Mouse (Mus musculus) stomach, postnatal 0 days (tissue): ENCODE results near the gene Mb. TPM values are rescaled to one million over a fixed set of nuclear protein-coding genes. Genes with fewer than 3 reads are reported as not detected.

ENCODE experiments used
- ATAC-seq: fragments of 200-750 bp; cut with Nextera tagmentation; 2 replicates; pipeline ENCODE4 v1.8.0; 2017; ENCODE audit not compliant: low FRiP score, low TSS enrichment
- DNase-seq: peaks from one replicate; pipeline ENCODE4 v3.0.0-alpha.2; 2016; ENCODE audit warnings: low spot score
- H3K27ac ChIP-seq: fragments of 300-500 bp; sonication (generic); replicated peaks from 2 replicates; pipeline ENCODE4 v1.5.1; 2014; ENCODE audit warnings: mild to moderate bottlenecking, control low read depth
- H3K27me3 ChIP-seq: fragments of 300-500 bp; sonication (generic); 2 replicates; pipeline ENCODE4 v1.6.1; 2014; ENCODE audit warnings: low read length; ENCODE audit not compliant: control insufficient read depth, insufficient read depth
- H3K36me3 ChIP-seq: fragments of 300-500 bp; sonication (generic); 2 replicates; pipeline ENCODE4 v1.6.1; 2014; ENCODE audit warnings: low read length, mixed read lengths; ENCODE audit not compliant: control insufficient read depth, insufficient read depth
- H3K4me1 ChIP-seq: fragments of 300-500 bp; sonication (generic); replicated peaks from 2 replicates; pipeline ENCODE4 v1.6.1; 2014; ENCODE audit warnings: antibody characterized with exemption; ENCODE audit not compliant: control insufficient read depth, insufficient read depth
- H3K4me2 ChIP-seq: fragments of 300-500 bp; sonication (generic); replicated peaks from 2 replicates; pipeline ENCODE4 v1.6.1; 2014; ENCODE audit warnings: low read depth, mild to moderate bottlenecking, control low read depth, moderate library complexity
- H3K4me3 ChIP-seq: fragments of 300-500 bp; sonication (generic); 2 replicates; pipeline ENCODE4 v1.5.1; 2014; ENCODE audit warnings: low read depth, low read length, control low read depth
- H3K9ac ChIP-seq: fragments of 300-500 bp; sonication (generic); 2 replicates; pipeline ENCODE4 v1.6.1; 2014; ENCODE audit warnings: mild to moderate bottlenecking, low read length, control low read depth, mixed read lengths
- H3K9me3 ChIP-seq: fragments of 300-500 bp; sonication (generic); 2 replicates; pipeline ENCODE4 v1.6.1; 2016; ENCODE audit warnings: low read length; ENCODE audit not compliant: control insufficient read depth
- CTCF ChIP-seq: IDR thresholded peaks from 2 replicates; pipeline ENCODE4 v1.5.1; 2016; ENCODE audit warnings: antibody characterized with exemption, low read depth, mild to moderate bottlenecking, moderate library complexity
- EP300 ChIP-seq: optimal IDR thresholded peaks from 2 replicates; pipeline ENCODE3; 2016; ENCODE audit warnings: antibody characterized with exemption
- WGBS: fragments of 180-500 bp; shearing (Covaris S2); extraction: QIAGEN DNeasy Blood & Tissue Kit; methylation state at CpG from one replicate; pipeline ENCODE4 v1.1.7; 2014; 5-methylcytosine and 5-hydroxymethylcytosine counted together
- polyA plus RNA-seq: library from polyadenylated mRNA; unstranded; fragments of >200 nt; fragmentation: Nextera tagmentation; extraction: Ambion mirVana; gene quantifications from 2 replicates; pipeline ENCODE4 v1.2.1, GENCODE M21; 2015

The Mb gene
- polyA plus RNA-seq, 1 experiment from 2014 or later: 1.1 TPM

DNA sequence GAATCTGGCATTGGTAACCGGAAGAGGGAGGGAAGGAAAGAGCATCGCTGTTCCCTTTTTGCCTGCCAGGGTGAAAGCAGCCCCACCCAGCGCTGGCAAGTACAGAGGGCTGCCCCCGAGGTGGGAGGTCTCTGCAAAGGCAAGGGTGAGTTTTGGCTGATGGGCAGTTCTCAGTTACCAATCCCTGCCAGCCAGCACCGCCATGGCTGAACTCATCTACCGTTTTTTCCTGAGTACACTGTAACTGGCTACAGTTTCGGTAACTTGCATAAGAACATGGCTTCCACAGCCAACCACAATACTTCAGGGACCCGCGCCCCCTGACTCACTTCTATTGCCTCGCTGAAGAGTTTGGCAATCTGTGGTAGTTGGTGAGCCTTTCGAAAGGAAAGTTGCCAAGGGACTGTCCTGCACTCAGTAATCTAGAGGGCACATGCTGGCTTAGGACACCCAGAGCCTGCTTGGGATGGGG, 29.5 kb upstream of the Mb start:
- Histone ChIP-seq H3K27ac (no peak overlapping the region), H3K9ac (no peak overlapping the region), H3K36me3 (peaks cover 18% of the 10 kb centered on the region), H3K4me2 (no peak overlapping the region), H3K27me3 (no peaks in the 10 kb centered on the region), H3K4me3 (no peak overlapping the region), H3K4me1 (no peaks in the 10 kb centered on the region), H3K9me3 (no peaks in the 10 kb centered on the region)
- DNase-seq (no peak), ATAC-seq (no peak)
- WGBS: 85% methylated on average over 11 of the region's 11 CpGs
- no peak for TF ChIP-seq EP300
- TF ChIP-seq CTCF: no peak

DNA sequence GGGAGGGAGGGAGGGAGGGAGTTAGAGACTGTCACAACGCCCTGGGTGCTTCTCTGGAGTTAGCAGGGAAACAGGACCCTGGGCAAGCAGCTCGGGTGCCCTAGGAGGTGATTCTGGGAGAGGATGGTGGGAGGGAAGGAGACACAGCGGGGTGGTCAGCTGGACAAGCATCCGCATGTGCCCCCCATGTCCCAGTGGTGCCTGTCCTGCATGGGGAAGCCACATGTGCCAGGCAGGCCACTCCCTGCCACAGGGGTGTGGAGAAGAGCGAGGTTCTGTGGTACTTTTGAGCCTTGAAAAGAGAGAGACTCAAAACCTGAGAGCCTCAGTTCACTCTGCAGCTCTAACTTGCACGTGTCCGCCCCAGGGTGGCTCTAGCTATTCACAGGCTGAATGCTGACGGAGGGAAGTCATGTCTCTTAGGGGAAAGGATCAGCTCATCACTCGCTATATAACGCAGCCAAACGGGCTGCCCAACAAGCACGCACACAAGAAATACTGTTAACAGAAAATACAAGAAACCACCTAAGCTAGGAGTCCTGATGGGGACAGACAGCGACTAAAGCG, 28.9 kb upstream of the Mb start:
- DNase-seq: no peak
- no peak overlapping the region for H3K4me3 ChIP-seq
- peaks cover 18% of the 10 kb centered on the region for H3K36me3 ChIP-seq
- H3K9me3 ChIP-seq: no peaks in the 10 kb centered on the region
- WGBS: 81% methylated on average over 14 of the region's 14 CpGs
- no peak overlapping the region for H3K27ac ChIP-seq
- no peak overlapping the region for H3K9ac ChIP-seq
- H3K4me2 ChIP-seq: no peak overlapping the region
- H3K27me3 ChIP-seq: no peaks in the 10 kb centered on the region
- TF ChIP-seq CTCF: no peak
- TF ChIP-seq EP300: no peak
- no peaks in the 10 kb centered on the region for H3K4me1 ChIP-seq
- no peak for ATAC-seq

- Histone ChIP-seq H3K4me2 (no peak overlapping the region), H3K9me3 (no peaks in the 10 kb centered on the region), H3K36me3 (peaks cover 18% of the 10 kb centered on the region), H3K27ac (no peak overlapping the region), H3K4me3 (no peak overlapping the region), H3K27me3 (no peaks in the 10 kb centered on the region), H3K9ac (no peak overlapping the region), H3K4me1 (no peaks in the 10 kb centered on the region)
- DNase-seq: no peak
- ATAC-seq: no peak
- 84% methylated on average over 3 of the region's 3 CpGs for WGBS
- TF ChIP-seq CTCF: no peak
- TF ChIP-seq EP300: no peak
These were observed 28.3 kb upstream of the Mb start for GRCm38 (mm10) chr15:77078786-77079185.

- ATAC-seq: no peak
- TF ChIP-seq CTCF (no peak), EP300 (no peak)
- 89% methylated on average over 9 of the region's 9 CpGs for WGBS
These were observed 27.4 kb upstream of the Mb start for GRCm38 (mm10) chr15:77077906-77078305.

GRCm38 (mm10) chr15:77076523-77076922, 26.1 kb upstream of the Mb start:
- WGBS: 57% methylated on average over 3 of the region's 3 CpGs
- DNase-seq (no peak), ATAC-seq (no peak)
- Histone ChIP-seq H3K9me3 (no peaks in the 10 kb centered on the region), H3K4me3 (no peak overlapping the region), H3K36me3 (peaks cover 11% of the 10 kb centered on the region), H3K9ac (no peak overlapping the region), H3K4me2 (no peak overlapping the region), H3K4me1 (no peaks in the 10 kb centered on the region), H3K27me3 (no peaks in the 10 kb centered on the region), H3K27ac (no peak overlapping the region)
- TF ChIP-seq EP300 (no peak), CTCF (no peak; the same call in 1 of the 2 replicates)

More at GRCm38 (mm10) chr15:77077906-77078305, 27.4 kb upstream of the Mb start:
- no peak for DNase-seq
- no peak overlapping the region for H3K9ac ChIP-seq
- H3K36me3 ChIP-seq: peaks cover 15% of the 10 kb centered on the region
- no peak overlapping the region for H3K4me3 ChIP-seq
- no peaks in the 10 kb centered on the region for H3K4me1 ChIP-seq
- H3K27ac ChIP-seq: no peak overlapping the region
- H3K9me3 ChIP-seq: no peaks in the 10 kb centered on the region
- no peak overlapping the region for H3K4me2 ChIP-seq
- H3K27me3 ChIP-seq: no peaks in the 10 kb centered on the region

DNA sequence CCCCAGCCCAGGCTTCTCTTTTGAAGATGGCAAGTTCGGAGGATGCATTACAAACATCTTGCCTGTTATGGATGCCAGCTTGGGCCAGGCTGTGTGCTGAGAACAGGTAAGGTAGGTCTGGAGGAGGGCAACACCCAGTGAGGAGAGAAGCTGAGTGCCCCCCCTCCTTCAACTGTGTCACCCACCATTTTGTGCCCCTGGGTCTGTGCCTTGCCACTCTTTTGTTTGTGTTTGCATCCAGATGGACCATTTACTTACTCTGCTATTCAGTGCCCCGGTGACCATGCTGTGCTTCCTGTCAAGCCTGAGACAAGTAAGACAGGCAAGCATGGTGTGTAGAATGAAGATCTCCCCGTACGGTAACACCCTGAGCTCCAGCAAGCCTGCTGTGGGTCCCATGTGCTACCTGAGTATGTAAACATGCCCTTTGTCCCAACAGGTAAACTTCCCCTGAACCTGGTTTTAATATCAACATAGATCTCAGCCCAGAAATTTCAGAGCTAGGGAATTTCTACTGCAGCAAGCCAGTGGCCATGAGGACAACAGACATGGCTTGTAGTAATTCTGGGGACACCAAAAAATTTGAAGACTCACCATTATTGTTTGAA, 22.2 kb upstream of the Mb start:
- peak; percentile 53; the same call in 1 of the 2 replicates for ATAC-seq

More for the DNA sequence above, 22.2 kb upstream of the Mb start:
- H3K4me1 ChIP-seq: no peaks in the 10 kb centered on the region
- WGBS: 55% methylated on average over 4 of the region's 4 CpGs
- TF ChIP-seq CTCF: no peak
- TF ChIP-seq EP300: no peak
- no peaks in the 10 kb centered on the region for H3K9me3 ChIP-seq
- H3K36me3 ChIP-seq: no peaks in the 10 kb centered on the region; the same call in 1 of the 2 replicates
- no peak overlapping the region for H3K4me2 ChIP-seq
- no peak overlapping the region for H3K4me3 ChIP-seq
- peak; percentile 49 for DNase-seq
- H3K27me3 ChIP-seq: no peaks in the 10 kb centered on the region
- no peak overlapping the region for H3K27ac ChIP-seq
- no peak overlapping the region for H3K9ac ChIP-seq
